Mouse (Mus musculus) hindbrain, embryonic 11.5 days (tissue): ENCODE data around the gene Cacna1e. TPM values are rescaled to one million over a fixed set of nuclear protein-coding genes. Genes with fewer than 3 reads are reported as not detected.

Experiments used
- ATAC-seq: fragments of 200-750 bp; cut with Nextera tagmentation; 2 replicates; pipeline ENCODE4 v1.8.0; 2017; ENCODE audit warnings: mild to moderate bottlenecking, moderate TSS enrichment, moderate library complexity; ENCODE audit not compliant: low FRiP score
- DNase-seq: peaks from one replicate; pipeline ENCODE4 v3.0.0-alpha.2; 2015; ENCODE audit warnings: low spot score
- H3K27ac ChIP-seq: fragments of 300-500 bp; sonication (generic); 2 replicates; pipeline ENCODE4 v1.5.1; 2014; ENCODE audit warnings: mild to moderate bottlenecking, low read depth, low read length
- H3K27me3 ChIP-seq: fragments of 300-500 bp; sonication (generic); 2 replicates; pipeline ENCODE4 v1.6.1; 2014; ENCODE audit warnings: mild to moderate bottlenecking, low read length, moderate library complexity, mixed read lengths; ENCODE audit not compliant: control insufficient read depth, insufficient read depth
- H3K36me3 ChIP-seq: fragments of 300-500 bp; sonication (generic); 2 replicates; pipeline ENCODE4 v1.6.1; 2014; ENCODE audit warnings: mild to moderate bottlenecking, low read length, moderate library complexity, mixed read lengths; ENCODE audit not compliant: control insufficient read depth, insufficient read depth
- H3K4me1 ChIP-seq: fragments of 300-500 bp; sonication (generic); replicated peaks from 2 replicates; pipeline ENCODE4 v1.6.1; 2014; ENCODE audit warnings: low read length, mixed read lengths; ENCODE audit not compliant: control insufficient read depth, insufficient read depth
- H3K4me2 ChIP-seq: fragments of 300-500 bp; sonication (generic); replicated peaks from 2 replicates; pipeline ENCODE4 v1.6.1; 2014; ENCODE audit warnings: mild to moderate bottlenecking, low read depth, low read length
- H3K4me3 ChIP-seq: fragments of 300-500 bp; sonication (generic); 2 replicates; pipeline ENCODE4 v1.5.1; 2014; ENCODE audit warnings: low read depth, low read length
- H3K9ac ChIP-seq: fragments of 300-500 bp; sonication (generic); 2 replicates; pipeline ENCODE4 v1.6.1; 2014; ENCODE audit warnings: low read depth, low read length
- H3K9me3 ChIP-seq: fragments of 300-500 bp; sonication (generic); 2 replicates; pipeline ENCODE4 v1.6.1; 2016; ENCODE audit warnings: low read length; ENCODE audit not compliant: control insufficient read depth
- WGBS: fragments of 180-500 bp; shearing (Covaris S2); extraction: QIAGEN DNeasy Blood & Tissue Kit; methylation state at CpG from one replicate; pipeline ENCODE4 v1.1.7; 2014; 5-methylcytosine and 5-hydroxymethylcytosine counted together
- polyA plus RNA-seq: library from polyadenylated mRNA; unstranded; fragments of >200 nt; fragmentation: Nextera tagmentation; extraction: Ambion mirVana; gene quantifications from 2 replicates; pipeline ENCODE4 v1.2.1, GENCODE M21; 2014

Gene Cacna1e
- polyA plus RNA-seq, 1 experiment from 2014 or later: 3.9 TPM

- H3K9ac ChIP-seq: no peak overlapping the region
- no peaks in the 10 kb centered on the region for H3K9me3 ChIP-seq
- no peaks in the 10 kb centered on the region for H3K36me3 ChIP-seq
- no peak overlapping the region for H3K27ac ChIP-seq
- H3K27me3 ChIP-seq: no peaks in the 10 kb centered on the region
- no peak overlapping the region for H3K4me2 ChIP-seq
- DNase-seq (peak; percentile 31), ATAC-seq (no peak)
- H3K4me3 ChIP-seq: no peak overlapping the region
- no peaks in the 10 kb centered on the region for H3K4me1 ChIP-seq
- WGBS: 56% methylated on average over 7 of the region's 7 CpGs
Observed at GRCm38 (mm10) chr1:154617743-154618455, 266.4 kb downstream of the Cacna1e start.

DNA sequence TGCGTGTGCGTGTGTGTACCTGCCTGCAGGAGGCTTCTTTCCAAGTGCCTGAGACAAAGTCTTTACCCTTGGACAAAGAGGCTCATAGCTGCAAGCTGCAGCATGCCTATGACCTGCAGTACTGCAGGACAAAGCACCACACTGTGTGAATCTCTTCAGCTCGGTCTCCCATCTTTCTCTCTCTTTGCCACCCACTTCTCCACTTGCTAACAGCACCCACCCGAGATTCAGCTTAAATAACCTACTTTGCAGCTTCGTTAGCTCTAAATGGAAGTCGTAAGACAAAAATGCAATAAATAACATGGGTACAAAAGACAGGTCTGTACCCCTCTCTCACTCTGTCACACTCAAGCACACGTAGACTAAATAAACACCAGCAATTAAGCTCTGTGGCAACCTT is 268.5 kb downstream of the Cacna1e start:
- ATAC-seq: no peak
- H3K9me3 ChIP-seq: no peaks in the 10 kb centered on the region
- 80% methylated on average over 7 of the region's 7 CpGs for WGBS

DNA sequence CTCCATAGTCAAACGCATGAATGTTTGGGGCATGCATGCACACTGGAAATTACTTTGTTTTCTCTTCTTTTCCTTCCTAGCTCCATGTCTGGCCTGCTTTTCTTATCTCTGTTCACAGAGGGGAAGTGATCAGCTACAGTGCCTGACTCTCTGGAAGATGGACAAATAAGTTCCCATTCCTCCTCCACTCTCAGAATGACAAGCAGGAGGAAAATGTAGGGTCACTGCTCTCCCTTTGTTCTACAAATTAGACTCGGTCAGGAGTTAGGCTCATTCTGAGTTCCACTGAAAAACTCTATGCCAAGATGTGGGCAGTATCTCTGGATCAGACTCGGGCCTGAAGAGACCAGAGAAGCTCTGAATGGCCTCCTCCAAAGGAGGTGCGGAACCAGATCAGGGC is 275.8 kb downstream of the Cacna1e start:
- DNase-seq (no peak), ATAC-seq (no peak)
- H3K36me3 ChIP-seq: no peaks in the 10 kb centered on the region
- H3K9me3 ChIP-seq: no peaks in the 10 kb centered on the region
- H3K4me1 ChIP-seq: no peaks in the 10 kb centered on the region
- no peak overlapping the region for H3K9ac ChIP-seq
- H3K27ac ChIP-seq: no peak overlapping the region
- H3K4me3 ChIP-seq: no peak overlapping the region
- no peaks in the 10 kb centered on the region for H3K27me3 ChIP-seq
- H3K4me2 ChIP-seq: no peak overlapping the region
- 55% methylated on average over 4 of the region's 4 CpGs for WGBS

More for the DNA sequence above, 268.5 kb downstream of the Cacna1e start:
- H3K27ac ChIP-seq: no peak overlapping the region
- H3K4me3 ChIP-seq: no peak overlapping the region
- H3K4me2 ChIP-seq: no peak overlapping the region
- no peaks in the 10 kb centered on the region for H3K4me1 ChIP-seq
- no peak overlapping the region for H3K9ac ChIP-seq
- no peak for DNase-seq
- H3K36me3 ChIP-seq: no peaks in the 10 kb centered on the region
- no peaks in the 10 kb centered on the region for H3K27me3 ChIP-seq

DNA sequence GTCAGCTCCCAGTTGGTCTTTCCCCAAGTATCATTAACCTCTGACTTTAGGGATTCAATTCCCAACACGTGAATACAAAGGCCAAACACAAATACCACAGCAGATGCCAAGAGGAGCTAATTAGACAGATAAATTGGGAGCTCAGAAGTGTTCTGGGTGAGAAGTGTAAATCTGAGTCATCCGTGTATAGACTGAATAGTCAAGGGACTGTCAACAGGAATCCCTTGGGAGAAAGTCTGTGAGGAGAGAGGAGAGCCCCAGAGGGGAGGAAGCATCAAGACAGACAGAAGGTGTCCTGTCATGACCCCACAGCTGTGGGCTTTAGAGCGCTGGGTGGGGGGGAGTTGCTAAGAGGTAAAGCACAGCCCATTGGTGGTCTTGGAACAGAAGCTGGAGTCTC is 276.9 kb downstream of the Cacna1e start:
- Histone ChIP-seq H3K4me3 (no peak overlapping the region), H3K9me3 (no peaks in the 10 kb centered on the region), H3K9ac (no peak overlapping the region), H3K4me2 (no peak overlapping the region), H3K27ac (no peak overlapping the region), H3K4me1 (no peaks in the 10 kb centered on the region), H3K36me3 (no peaks in the 10 kb centered on the region), H3K27me3 (no peaks in the 10 kb centered on the region)
- ATAC-seq: no peak
- WGBS: 60% methylated on average over 3 of the region's 3 CpGs
- no peak for DNase-seq

DNA sequence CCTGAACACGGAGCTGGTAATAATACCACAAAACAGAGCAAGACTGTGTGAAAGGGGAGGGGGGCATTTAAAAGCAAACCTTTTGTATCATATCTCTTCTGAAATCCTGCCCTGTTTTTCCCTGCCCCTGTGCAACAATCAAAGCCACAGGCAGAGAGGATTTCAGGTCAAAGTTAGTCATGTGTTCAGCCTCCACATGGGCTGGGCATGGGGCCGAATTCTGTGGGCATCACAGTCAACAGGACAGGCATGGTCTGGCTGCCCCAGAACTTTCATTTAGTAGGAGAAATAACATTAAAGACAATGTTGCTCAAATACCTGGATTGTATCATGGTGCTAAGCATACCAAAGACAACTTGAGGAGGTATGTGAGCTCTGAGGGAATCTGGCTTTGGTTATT is 278.7 kb downstream of the Cacna1e start:
- Histone ChIP-seq H3K4me2 (no peak overlapping the region), H3K36me3 (no peaks in the 10 kb centered on the region), H3K4me1 (no peaks in the 10 kb centered on the region), H3K27me3 (no peaks in the 10 kb centered on the region), H3K27ac (no peak overlapping the region), H3K9me3 (no peaks in the 10 kb centered on the region), H3K4me3 (no peak overlapping the region), H3K9ac (no peak overlapping the region)
- DNase-seq (no peak), ATAC-seq (no peak)
- WGBS: 88% methylated on average over 2 of the region's 2 CpGs

DNA sequence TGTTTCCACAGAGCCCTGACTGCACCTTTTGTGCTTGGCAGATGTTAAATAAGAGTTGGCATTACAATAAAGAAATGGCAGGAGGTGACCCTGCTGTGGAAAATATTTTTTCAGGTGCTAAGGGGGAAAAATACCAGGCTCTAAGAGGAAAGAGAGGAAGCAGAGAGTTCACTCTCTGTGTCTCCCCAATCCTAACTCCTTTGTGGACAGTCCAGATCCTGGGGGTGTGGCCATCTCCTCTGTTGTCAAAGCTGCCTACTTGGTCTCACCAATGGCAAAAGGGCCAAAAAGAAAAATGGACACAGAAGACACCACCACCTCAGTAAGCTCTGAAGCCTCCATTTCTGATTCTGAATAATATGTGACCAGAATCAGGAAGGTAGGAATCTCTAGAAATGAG is 280.5 kb downstream of the Cacna1e start:
- H3K9me3 ChIP-seq: no peaks in the 10 kb centered on the region
- no peak overlapping the region for H3K27ac ChIP-seq
- no peaks in the 10 kb centered on the region for H3K4me1 ChIP-seq
- no peak for DNase-seq
- H3K9ac ChIP-seq: no peak overlapping the region
- H3K27me3 ChIP-seq: no peaks in the 10 kb centered on the region
- H3K4me3 ChIP-seq: no peak overlapping the region
- no peak for ATAC-seq
- H3K36me3 ChIP-seq: no peaks in the 10 kb centered on the region
- H3K4me2 ChIP-seq: no peak overlapping the region

- Histone ChIP-seq H3K4me2 (no peak overlapping the region), H3K36me3 (no peaks in the 10 kb centered on the region), H3K27ac (no peak overlapping the region), H3K4me1 (no peaks in the 10 kb centered on the region), H3K9ac (no peak overlapping the region), H3K27me3 (no peaks in the 10 kb centered on the region), H3K4me3 (no peak overlapping the region), H3K9me3 (no peaks in the 10 kb centered on the region)
- ATAC-seq (no peak), DNase-seq (no peak)
- 97% methylated on average over 1 of the region's 1 CpGs for WGBS
Observed at GRCm38 (mm10) chr1:154602531-154602930, 281.8 kb downstream of the Cacna1e start.

GRCm38 (mm10) chr1:154582516-154582915 is 301.8 kb downstream of the Cacna1e start:
- Histone ChIP-seq H3K27ac (no peak overlapping the region), H3K27me3 (no peaks in the 10 kb centered on the region), H3K4me1 (no peaks in the 10 kb centered on the region), H3K9ac (no peak overlapping the region), H3K4me3 (no peak overlapping the region), H3K9me3 (no peaks in the 10 kb centered on the region), H3K4me2 (no peak overlapping the region), H3K36me3 (no peaks in the 10 kb centered on the region)
- DNase-seq (no peak), ATAC-seq (no peak)
- WGBS: 86% methylated on average over 3 of the region's 3 CpGs

DNA sequence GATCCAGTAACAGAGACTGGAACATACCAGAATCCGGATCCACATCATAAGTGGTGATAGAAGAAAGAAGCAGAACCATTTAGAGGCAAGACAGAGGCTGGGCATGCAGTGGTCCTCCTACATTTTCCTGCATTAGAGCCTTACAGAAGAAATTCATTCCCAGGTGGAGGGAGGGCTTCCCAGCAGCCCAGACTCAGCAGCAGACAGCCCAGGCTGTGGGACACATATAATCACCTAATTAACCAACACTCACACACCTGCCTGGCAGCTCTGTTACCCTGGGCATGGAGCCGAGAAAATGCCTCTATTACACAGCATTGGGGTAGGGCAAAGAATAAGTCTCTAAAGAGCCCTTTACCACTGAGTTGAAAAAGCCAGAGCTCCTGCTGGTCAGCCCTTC is 304.4 kb downstream of the Cacna1e start:
- Histone ChIP-seq H3K9me3 (no peaks in the 10 kb centered on the region), H3K9ac (no peak overlapping the region), H3K36me3 (no peaks in the 10 kb centered on the region), H3K27ac (no peak overlapping the region), H3K4me2 (no peak overlapping the region), H3K4me1 (no peaks in the 10 kb centered on the region), H3K27me3 (no peaks in the 10 kb centered on the region), H3K4me3 (no peak overlapping the region)
- WGBS: 83% methylated on average over 2 of the region's 2 CpGs
- no peak for ATAC-seq
- no peak for DNase-seq
